Mouse (Mus musculus) forebrain, embryonic 12.5 days (tissue): ENCODE results near the gene Rln1. TPM values are rescaled to one million over a fixed set of nuclear protein-coding genes. Genes with fewer than 3 reads are reported as not detected.

Experiments
- polyA plus RNA-seq: library from polyadenylated mRNA; unstranded; fragments of >200 nt; fragmentation: Nextera tagmentation; extraction: Ambion mirVana; gene quantifications from 2 replicates; pipeline ENCODE4 v1.2.1, GENCODE M21; 2016

Rln1 gene
- polyA plus RNA-seq, 1 experiment from 2014 or later = 1.00 TPM

Other genes starting within 250 kb of the Rln1 start
- gene Rcl1, start 233.3 kb downstream of the Rln1 start, polyA plus RNA-seq = 42.1 and 43.8 TPM in 2 replicates
- 16.1 and 16.6 TPM in 2 replicates for gene Jak2, start 82.8 kb downstream of the Rln1 start, polyA plus RNA-seq
- gene Insl6, start 9.3 kb downstream of the Rln1 start, polyA plus RNA-seq = 5.3 TPM in 2 replicates
- 75.9 and 80.5 TPM in 2 replicates for gene Plgrkt, start 32.7 kb upstream of the Rln1 start, polyA plus RNA-seq
- gene Cd274, start 32.8 kb upstream of the Rln1 start, polyA plus RNA-seq = 0.36 and 0.82 TPM in 2 replicates
- gene Pdcd1lg2, start 76.2 kb upstream of the Rln1 start, polyA plus RNA-seq = 0.14 TPM in 1 of 2 replicates, not detected in the other
- gene Ric1, start 187.6 kb upstream of the Rln1 start, polyA plus RNA-seq = 11.7 and 12.1 TPM in 2 replicates